Mouse (Mus musculus) heart, adult 11 months (tissue): Measurements from ENCODE around the gene Pdilt.

Experiments used
- DNase-seq: peaks from one replicate; pipeline ENCODE4 v3.0.0; 2022

The Pdilt gene

DNA sequence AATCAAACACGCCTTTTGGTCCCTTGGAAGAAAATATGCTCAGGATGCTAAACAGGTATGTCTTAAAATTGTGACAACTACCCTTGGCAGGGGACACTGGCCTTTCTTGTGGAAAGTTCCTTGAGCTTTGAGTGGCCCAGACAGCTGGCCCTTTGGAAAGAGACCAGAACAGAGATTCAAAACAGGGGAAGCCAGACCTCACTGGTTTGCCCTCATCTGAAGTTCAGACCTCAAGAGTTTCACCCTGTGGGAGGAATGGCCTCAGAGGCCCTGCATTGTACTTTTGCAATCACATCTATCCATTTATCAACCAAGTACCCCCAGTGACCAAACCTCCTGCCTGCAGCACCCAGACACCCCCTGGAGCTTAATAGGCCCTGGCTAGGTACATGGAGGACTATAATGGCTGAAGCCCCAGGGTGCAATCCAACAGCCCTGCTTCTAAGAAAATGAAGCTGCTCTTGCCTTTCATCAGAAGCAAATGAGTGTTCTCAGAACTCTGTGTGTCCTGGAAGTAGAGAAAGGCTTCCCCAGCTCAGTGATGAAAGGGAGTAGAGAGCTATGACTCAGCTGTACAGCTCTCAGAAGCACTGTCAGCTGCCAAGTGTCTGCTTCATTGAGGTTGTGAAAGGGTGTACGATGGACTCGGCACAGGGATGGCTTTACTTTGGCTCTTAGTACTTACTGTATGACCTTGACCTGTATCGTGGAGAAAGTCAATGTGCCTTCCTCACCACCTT is 33.1 kb downstream of the Pdilt start:
- peak; percentile 87 for DNase-seq

DNA sequence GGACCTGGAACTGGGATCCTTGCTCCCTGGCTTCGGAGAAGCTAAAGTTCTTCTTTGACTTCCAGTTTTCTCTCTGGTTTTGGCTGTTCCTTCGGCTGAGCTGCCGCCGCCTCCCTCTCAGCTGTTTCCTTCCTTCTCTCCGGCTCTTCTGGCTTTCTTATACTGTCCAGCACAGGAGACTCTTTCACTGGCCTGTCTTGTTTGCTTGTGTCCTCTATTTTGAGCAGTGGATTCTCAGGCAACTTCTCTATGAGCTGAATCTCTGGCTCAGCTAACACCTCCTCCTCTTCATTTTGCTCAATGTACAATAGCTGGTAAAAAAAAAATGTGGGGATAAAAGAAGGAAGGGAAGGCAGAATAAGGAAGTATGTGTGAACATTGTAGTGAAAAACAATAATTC is 36.6 kb downstream of the Pdilt start:
- peak; percentile 40 for DNase-seq

DNA sequence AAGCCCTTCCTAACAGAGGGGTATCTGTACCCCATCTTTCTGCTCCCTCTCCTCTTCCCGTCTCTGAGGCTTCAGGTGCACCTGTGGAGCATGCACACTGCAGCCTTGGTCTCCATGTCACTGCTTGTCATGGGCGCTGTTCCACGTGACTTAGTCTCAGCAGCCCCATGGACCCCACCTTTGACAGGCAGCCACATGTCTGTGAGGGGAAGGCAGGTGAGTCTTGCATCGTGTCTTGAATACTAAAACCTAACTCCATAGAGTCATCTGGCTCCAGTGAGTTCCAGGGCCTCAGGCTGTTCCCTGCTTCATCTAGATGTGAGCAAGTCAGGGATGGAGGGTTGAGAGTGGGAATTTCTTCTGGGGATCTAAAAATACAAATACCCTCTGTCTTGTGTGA is 39.1 kb downstream of the Pdilt start:
- peak; percentile 66 for DNase-seq

DNA sequence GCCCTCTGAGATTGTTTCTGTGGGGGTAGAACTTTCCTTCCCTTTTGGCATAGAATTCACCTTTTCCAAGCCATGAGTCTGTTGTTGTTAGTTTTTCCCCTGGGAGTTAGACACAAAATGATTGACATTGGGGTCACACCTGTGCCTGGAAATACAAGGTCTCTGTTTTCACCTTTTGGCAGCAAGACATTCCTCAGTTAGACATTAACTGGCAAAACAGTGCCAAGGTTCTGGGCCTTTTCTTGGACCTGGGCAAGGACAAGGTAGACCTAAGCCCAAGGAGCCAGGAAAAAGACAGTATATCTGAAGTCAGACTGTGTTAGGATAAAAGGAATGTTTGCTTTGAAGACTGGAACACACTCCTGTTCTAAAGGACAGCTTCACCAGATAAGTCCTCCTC is 44.0 kb downstream of the Pdilt start, which contains the start of gene Umod:
TSS of gene Umod (minus strand) at position 27 of the 400 bp plus-strand sequence.
- DNase-seq: peak; percentile 43

DNA sequence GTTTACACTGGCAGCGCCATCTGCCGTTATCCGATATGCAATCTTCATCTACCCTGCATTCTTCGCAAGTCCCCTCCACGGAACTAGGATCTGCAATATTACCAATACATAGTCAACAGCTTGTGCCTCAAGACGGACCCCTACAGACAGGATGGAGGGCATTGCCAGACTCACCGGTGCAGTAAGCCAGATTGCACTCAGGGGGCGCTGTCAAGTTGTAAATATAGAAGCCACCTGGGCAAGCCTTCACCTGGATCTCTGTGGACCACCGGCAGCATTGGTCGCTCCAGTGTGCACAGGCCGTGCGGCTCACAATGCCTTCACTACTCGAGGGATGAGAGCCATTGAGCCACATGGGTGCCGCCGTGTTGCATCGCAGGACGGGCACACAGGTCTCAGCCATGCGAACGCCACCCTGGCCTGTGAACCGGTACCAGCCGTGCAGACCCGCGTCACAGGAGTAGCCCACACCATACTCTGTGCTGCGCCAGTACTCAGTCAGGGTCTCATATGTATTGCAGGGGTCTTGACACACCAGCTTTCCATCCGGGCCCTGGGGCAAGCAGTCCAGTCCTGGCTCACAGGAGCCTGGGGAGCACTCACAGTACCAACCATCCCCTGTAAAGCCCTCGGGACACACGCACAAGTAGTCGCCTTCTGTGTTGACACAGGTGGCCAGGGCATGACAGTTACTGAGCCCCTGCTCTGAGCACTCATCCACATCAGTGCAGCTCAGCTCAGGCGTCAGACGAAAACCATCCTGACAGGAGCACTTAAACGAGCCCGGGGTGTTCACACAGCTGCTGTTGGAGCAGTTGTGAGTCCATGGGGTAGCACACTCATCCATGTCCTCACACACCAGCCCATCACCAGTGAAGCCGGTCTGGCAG is 46.5 kb downstream of the Pdilt start:
- peak; percentile 87 for DNase-seq

DNA sequence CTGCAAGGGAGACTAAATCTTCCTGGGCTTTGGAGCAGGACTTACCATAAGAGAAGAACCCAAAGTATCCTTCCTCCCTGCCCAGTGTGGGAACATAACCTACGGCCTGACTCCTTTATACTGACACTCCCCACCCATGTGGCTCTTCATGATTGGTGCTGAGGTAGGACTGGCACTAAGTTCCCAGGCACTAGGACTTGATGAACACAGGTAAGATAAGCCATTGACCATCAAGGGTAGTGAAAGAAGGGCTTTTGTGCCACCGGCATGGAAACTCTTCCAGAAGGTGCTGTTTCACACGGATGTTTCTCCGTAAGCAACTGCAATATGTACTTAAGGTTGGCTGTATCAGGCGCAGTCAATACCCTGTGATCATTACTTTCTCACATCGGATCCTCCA is 64.1 kb downstream of the Pdilt start, which contains the start of gene Gp2:
TSS of gene Gp2 (minus strand) at position 101 of the 400 bp plus-strand sequence.
- DNase-seq: peak; percentile 74

DNA sequence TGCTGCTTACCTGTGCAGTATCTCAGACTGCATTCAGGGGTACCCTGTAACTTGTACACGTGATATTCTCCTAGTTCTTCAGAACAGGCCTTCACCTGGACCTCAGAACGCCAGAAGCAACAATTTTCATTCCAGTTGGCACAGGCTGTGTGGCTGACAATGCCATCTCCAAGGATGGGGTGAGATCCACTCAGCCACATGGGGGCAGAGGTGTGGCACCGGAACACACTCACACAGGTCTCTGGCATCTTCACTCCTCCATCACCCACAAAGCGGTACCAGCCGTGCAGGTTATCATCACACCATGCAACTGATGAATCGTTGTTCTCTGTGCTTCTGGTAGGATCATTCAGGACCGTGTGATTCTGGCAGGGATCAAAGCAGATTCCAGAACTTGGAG is 69.1 kb downstream of the Pdilt start:
- peak; percentile 56 for DNase-seq

DNA sequence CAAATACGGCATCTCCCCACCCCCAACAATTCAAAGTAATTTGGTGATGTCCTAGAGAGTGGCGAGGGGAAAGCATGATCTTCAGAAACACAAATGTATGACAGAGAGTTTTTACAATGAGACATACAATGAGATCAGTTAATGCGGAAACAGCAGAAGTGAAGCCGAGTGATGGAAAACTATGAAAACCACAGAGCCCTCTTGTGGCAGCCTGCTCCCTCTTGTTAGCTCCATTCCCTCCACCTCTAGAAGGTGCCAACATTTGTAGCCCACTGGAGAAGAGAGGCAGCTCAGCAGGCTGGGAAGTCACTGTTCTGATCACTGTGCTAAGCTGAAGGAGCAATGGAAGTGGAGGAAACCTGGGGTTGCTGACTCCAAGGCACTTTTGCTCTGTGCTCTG is 79.4 kb downstream of the Pdilt start:
- peak; percentile 27 for DNase-seq

DNA sequence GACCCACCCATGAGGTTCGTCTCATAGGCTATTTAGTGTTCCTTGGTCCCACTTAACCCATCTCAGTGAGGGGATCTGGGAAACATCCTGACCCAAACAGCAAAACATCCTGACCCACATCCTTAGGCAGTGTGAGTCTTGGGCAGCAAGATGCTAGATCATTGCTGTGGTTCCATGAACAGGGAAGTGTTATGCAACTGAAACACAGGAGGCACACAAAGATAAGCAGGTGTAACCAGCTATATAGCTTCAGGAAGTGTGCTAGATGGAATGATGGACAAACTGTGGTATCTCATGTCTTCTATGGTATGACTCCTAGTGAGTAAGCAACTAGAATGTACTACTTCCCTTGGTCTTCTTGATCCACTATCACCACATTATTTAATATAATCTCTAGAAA is 81.4 kb downstream of the Pdilt start:
- DNase-seq: peak; percentile 17
